Mouse (Mus musculus) limb, embryonic 10.5 days (tissue): ENCODE results near the gene Gpr55. TPM values are rescaled to one million over a fixed set of nuclear protein-coding genes. Genes with fewer than 3 reads are reported as not detected.
"Not testable (repeated sequence)": the region's sequence is repeated elsewhere in the genome, so short reads cannot be mapped to it uniquely, and the experiment has no call there.

Experiments used
- DNase-seq: peaks from one replicate; pipeline ENCODE4 v3.0.0-alpha.2; 2017; ENCODE audit warnings: low spot score
- H3K27ac ChIP-seq: fragments of 300-500 bp; sonication (generic); 2 replicates; pipeline ENCODE4 v1.5.1; 2016; ENCODE audit warnings: mild to moderate bottlenecking
- H3K27me3 ChIP-seq: fragments of 300-500 bp; sonication (generic); 2 replicates; pipeline ENCODE4 v1.6.1; 2016; ENCODE audit warnings: low read depth, mild to moderate bottlenecking; ENCODE audit not compliant: poor library complexity, severe bottlenecking
- H3K36me3 ChIP-seq: fragments of 300-500 bp; sonication (generic); 2 replicates; pipeline ENCODE4 v1.6.1; 2016; ENCODE audit warnings: mild to moderate bottlenecking, moderate library complexity
- H3K4me1 ChIP-seq: fragments of 300-500 bp; sonication (generic); 2 replicates; pipeline ENCODE4 v1.6.1; 2016
- H3K4me3 ChIP-seq: fragments of 300-500 bp; sonication (generic); 2 replicates; pipeline ENCODE4 v1.5.1; 2016; ENCODE audit warnings: mild to moderate bottlenecking, moderate library complexity
- H3K9me3 ChIP-seq: fragments of 300-500 bp; sonication (generic); replicated peaks from 2 replicates; pipeline ENCODE4 v1.6.1; 2016; ENCODE audit warnings: mild to moderate bottlenecking
- WGBS: fragments of 180-500 bp; shearing (Covaris S2); methylation state at CpG from one replicate; pipeline ENCODE4 v1.1.7; 2016; 5-methylcytosine and 5-hydroxymethylcytosine counted together
- polyA plus RNA-seq: library from polyadenylated mRNA; unstranded; fragments of >200 nt; fragmentation: Nextera tagmentation; extraction: Ambion mirVana; gene quantifications from 2 replicates; pipeline ENCODE4 v1.2.1, GENCODE M21; 2016

Gpr55 gene
- not detected in 2 replicates for polyA plus RNA-seq

DNA sequence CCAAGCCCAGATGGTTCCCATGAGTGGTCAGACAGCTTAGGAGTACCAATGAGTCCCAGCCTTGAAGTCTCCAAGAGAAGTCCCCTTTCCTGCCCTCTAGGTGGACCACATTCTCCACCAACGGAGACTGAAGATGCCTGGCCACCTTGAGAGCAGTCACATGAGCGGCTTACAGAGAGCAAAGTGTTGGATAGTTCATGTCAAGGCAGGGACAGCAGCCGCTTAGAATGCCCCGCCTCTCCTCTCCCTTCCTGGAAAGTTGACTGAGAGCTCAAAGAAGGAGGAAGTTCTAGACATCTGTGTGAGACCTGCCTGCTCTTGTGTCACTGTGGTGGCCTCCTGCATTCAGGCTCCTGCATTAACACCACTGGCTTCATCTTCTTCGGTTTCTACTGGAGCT lies at the start of gene Gpr55:
Gene Gpr55 (minus strand): TSS at position 135 of the 400 bp plus-strand sequence.
- Histone ChIP-seq H3K4me3 (no peak within 1 kb of the TSS), H3K9me3 (no peaks in the 10 kb centered on the region), H3K27me3 (no peaks in the 10 kb centered on the region), H3K27ac (no peak within 1 kb of the TSS), H3K36me3 (no peaks in the 10 kb centered on the region), H3K4me1 (no peaks in the 10 kb centered on the region)
- no peak for DNase-seq
- 73% methylated on average over 5 of the region's 5 CpGs for WGBS

DNA sequence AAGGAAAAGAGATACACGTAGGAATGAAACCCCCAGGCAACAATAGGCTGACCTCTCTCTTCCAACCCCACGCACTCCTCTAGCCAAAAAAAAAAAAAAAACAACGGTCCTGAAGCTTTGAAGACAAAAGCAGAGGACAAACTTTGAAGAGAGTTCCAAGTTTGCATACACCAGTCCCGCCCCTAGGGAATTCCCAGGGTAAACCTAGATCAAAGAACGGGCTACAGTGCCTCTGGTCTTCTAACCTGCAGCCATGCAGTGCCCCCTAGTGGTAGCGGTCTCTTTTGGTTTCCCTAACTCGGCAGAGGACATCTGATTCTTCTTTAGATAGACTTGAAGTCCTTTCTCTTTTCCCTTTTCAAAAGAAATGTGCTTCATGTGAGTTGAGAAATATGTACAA lies 47.0 kb upstream of the Gpr55 start:
- 5% methylated on average over 7 of the region's 7 CpGs for WGBS
- no peak overlapping the region for H3K4me3 ChIP-seq
- no peaks in the 10 kb centered on the region for H3K9me3 ChIP-seq
- DNase-seq = peak; percentile 91
- no peaks in the 10 kb centered on the region for H3K36me3 ChIP-seq
- H3K4me1 ChIP-seq = no peaks in the 10 kb centered on the region
- no peaks in the 10 kb centered on the region; the same call in 1 of the 2 replicates for H3K27me3 ChIP-seq
- no peak overlapping the region for H3K27ac ChIP-seq

DNA sequence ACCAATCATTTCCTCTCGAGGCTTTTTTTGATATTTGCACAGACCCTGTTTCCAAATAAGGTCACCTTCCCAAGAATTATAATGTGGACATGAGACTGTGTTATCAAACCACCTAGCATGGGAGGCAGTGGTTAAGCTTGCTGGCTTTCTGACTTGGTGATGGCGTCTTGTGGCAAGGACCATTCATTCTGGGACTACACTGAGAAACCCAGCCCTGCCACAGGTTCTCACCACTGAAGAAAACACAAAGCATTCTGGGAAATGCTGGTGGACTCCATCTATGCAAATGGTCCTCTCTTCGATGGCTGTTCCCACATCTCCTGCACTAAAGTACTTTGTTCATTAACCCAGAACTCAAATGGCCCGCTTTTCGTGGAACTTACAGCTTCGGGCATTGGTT lies 45.2 kb upstream of the Gpr55 start:
- DNase-seq = no peak
- H3K27me3 ChIP-seq = no peaks in the 10 kb centered on the region; the same call in 1 of the 2 replicates
- no peaks in the 10 kb centered on the region for H3K9me3 ChIP-seq
- H3K4me3 ChIP-seq = no peak overlapping the region
- no peak overlapping the region for H3K27ac ChIP-seq
- 90% methylated on average over 6 of the region's 6 CpGs for WGBS
- H3K36me3 ChIP-seq = no peaks in the 10 kb centered on the region
- no peaks in the 10 kb centered on the region for H3K4me1 ChIP-seq

DNA sequence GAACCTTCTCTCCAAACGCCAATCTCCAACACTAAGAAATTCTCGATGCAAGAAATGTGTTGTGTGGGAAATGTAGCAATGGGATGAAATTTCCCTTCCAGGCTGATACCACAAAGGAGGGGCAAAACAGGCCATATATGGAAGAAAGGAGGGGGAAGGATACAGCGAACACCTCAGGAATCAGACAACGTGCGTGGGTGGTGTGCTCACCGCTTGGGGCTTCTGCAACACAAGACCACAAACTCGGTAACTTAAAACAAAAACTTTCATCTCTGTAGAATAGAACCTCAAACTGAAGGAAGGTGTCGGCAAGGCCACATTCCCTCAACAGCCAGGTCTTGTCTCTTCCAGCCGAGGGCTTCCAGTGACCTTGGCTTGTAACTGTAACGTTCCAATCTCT lies 44.7 kb upstream of the Gpr55 start:
- no peak overlapping the region for H3K27ac ChIP-seq
- DNase-seq = no peak

DNA sequence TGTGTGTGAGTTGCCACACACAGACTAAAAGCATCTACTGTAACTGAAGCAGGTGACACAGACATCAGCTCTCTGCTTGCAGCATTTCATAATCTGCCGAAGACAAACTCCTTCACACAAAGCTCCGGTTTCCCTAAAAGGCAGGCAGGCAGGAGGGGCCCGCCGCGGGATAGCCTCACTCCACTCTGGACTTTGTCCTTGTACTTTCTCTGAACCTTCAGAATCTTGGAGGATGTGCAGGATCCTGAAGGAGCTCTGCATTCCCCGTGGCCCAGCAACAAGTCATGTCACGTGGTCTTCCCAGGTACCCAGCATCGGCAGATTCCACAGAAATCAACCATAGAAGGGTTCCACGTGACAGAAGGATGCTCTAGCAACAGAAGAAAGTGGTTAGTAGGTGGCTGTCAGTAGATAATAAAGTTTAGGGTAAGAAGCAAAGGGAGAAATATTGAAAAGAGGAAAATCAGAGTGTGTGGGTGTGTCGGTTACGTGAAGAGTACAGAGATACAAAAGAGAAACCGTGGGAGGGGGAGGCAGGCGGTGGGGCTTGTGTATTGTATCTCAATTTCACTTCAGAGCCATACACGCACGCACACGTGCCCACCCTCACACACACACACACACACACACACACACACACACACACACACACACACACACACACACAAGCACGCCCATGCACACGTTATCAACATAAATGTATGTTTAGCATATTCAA lies 39.2 kb upstream of the Gpr55 start:
- Histone ChIP-seq H3K4me3 (no peak overlapping the region), H3K27me3 (no peaks in the 10 kb centered on the region), H3K9me3 (no peaks in the 10 kb centered on the region), H3K4me1 (no peaks in the 10 kb centered on the region), H3K27ac (no peak overlapping the region), H3K36me3 (no peaks in the 10 kb centered on the region)
- DNase-seq = no peak
- WGBS = 89% methylated on average over 18 of the region's 18 CpGs

More for the DNA sequence above, 44.7 kb upstream of the Gpr55 start:
- no peaks in the 10 kb centered on the region for H3K9me3 ChIP-seq
- no peaks in the 10 kb centered on the region for H3K4me1 ChIP-seq
- H3K27me3 ChIP-seq = no peaks in the 10 kb centered on the region; the same call in 1 of the 2 replicates
- no peak overlapping the region for H3K4me3 ChIP-seq
- H3K36me3 ChIP-seq = no peaks in the 10 kb centered on the region
- WGBS = 92% methylated on average over 10 of the region's 10 CpGs

DNA sequence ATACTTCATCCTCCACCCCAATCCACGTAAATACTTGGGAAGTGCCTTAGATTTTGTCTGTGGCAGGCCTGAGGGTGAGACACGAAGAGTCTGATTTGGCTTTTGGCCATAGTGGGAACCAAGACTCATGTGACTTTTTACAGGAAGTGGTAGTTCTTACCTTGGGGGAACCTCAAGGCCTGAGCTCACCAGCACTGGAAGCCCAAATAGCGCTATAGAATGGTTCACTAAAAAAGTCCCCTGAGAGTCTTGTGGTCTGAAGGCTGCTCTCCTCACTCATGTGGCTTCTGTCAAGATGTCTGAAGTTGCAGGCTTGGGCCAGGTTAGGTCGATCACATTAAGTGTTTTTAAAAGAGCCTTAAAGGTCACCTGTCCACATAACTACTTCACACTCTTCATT lies 37.2 kb upstream of the Gpr55 start:
- Histone ChIP-seq H3K36me3 (no peaks in the 10 kb centered on the region), H3K27ac (no peak overlapping the region), H3K27me3 (no peaks in the 10 kb centered on the region), H3K9me3 (no peaks in the 10 kb centered on the region), H3K4me1 (no peaks in the 10 kb centered on the region), H3K4me3 (no peak overlapping the region)
- WGBS = 91% methylated on average over 4 of the region's 4 CpGs
- DNase-seq = no peak

- Histone ChIP-seq H3K9me3 (no peaks in the 10 kb centered on the region), H3K4me1 (no peaks in the 10 kb centered on the region), H3K27me3 (no peaks in the 10 kb centered on the region), H3K4me3 (no peak overlapping the region), H3K27ac (no peak overlapping the region), H3K36me3 (no peaks in the 10 kb centered on the region)
- no peak for DNase-seq
- WGBS = 96% methylated on average over 1 of the region's 1 CpGs
Observed at GRCm38 (mm10) chr1:85997221-85997620, 36.4 kb upstream of the Gpr55 start.

- Histone ChIP-seq H3K4me3 (no peak overlapping the region), H3K9me3 (no peaks in the 10 kb centered on the region), H3K36me3 (no peaks in the 10 kb centered on the region), H3K4me1 (no peaks in the 10 kb centered on the region), H3K27me3 (no peaks in the 10 kb centered on the region), H3K27ac (no peak overlapping the region)
- DNase-seq = no peak
- 70% methylated on average over 4 of the region's 4 CpGs for WGBS
Observed at GRCm38 (mm10) chr1:85993541-85993940, 32.7 kb upstream of the Gpr55 start.

DNA sequence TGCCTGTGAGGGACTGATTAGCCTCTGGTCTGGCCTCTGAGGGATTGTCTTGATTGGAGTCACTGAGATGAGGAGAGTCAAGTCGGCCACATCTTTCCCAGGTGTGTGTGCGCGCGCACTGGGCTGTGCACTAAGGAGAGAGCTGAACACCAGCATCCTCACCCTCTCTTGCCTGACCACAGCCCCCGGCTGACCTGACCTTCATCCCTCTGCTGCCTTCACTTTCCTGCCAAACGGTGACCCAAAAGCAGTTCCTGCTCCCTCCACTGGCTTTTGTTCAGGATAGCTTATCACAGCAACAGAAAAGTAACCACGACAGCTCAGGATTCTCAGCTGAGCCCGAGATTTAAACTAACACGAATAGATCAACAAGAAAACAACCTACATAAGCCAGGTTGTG lies 31.4 kb upstream of the Gpr55 start:
- Histone ChIP-seq H3K27me3 (no peaks in the 10 kb centered on the region), H3K9me3 (no peaks in the 10 kb centered on the region), H3K27ac (no peak overlapping the region), H3K4me1 (no peaks in the 10 kb centered on the region), H3K36me3 (no peaks in the 10 kb centered on the region), H3K4me3 (no peak overlapping the region)
- WGBS = 88% methylated on average over 9 of the region's 9 CpGs
- DNase-seq = no peak

GRCm38 (mm10) chr1:85988882-85989281 lies 28.1 kb upstream of the Gpr55 start:
- not testable (repeated sequence) for H3K27ac ChIP-seq, H3K4me3 ChIP-seq, H3K36me3 ChIP-seq, H3K4me1 ChIP-seq, DNase-seq, H3K27me3 ChIP-seq, H3K9me3 ChIP-seq
- WGBS = 94% methylated on average over 4 of the region's 4 CpGs

GRCm38 (mm10) chr1:85988351-85988750 lies 27.5 kb upstream of the Gpr55 start:
- H3K4me3 ChIP-seq = no peak overlapping the region
- H3K4me1 ChIP-seq = no peaks in the 10 kb centered on the region
- 82% methylated on average over 4 of the region's 4 CpGs for WGBS
- no peak for DNase-seq
- no peaks in the 10 kb centered on the region for H3K36me3 ChIP-seq
- no peaks in the 10 kb centered on the region for H3K9me3 ChIP-seq
- H3K27ac ChIP-seq = no peak overlapping the region
- no peaks in the 10 kb centered on the region for H3K27me3 ChIP-seq

- no peaks in the 10 kb centered on the region for H3K27me3 ChIP-seq
- no peaks in the 10 kb centered on the region for H3K9me3 ChIP-seq
- no peaks in the 10 kb centered on the region for H3K4me1 ChIP-seq
- no peak overlapping the region for H3K27ac ChIP-seq
- no peak for DNase-seq
- WGBS = 87% methylated on average over 3 of the region's 3 CpGs
- H3K36me3 ChIP-seq = no peaks in the 10 kb centered on the region
- H3K4me3 ChIP-seq = no peak overlapping the region
Observed at GRCm38 (mm10) chr1:85985784-85986183, 25.0 kb upstream of the Gpr55 start.

DNA sequence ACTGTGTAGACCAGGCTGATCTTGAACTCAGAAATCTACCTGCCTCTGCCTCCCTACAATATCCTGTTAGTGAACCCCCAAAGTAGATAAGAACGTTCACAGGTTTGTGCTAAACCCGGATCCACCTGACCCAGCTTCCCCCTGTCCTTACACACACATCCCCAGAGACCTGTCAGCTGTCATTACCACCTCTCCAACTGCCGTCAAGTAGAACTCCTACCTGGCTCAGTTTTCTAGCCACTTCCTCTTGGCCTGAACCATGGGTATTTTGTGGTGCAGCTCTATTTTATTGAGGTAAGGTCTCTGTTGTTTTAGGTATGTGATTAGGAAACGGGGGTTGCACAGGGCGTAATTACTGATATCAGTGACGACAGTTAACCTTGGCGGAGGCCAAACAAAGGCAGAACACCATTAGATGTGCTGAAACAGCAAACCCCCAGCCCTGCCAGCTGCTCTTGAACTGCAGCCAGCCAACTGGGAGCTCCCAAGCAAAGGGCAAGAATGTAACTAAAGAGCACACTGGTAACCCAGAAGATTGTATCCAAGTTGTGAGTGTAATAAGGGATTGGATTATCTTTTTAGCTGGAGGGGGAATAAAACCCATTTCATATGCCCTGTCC lies 21.0 kb upstream of the Gpr55 start:
- Histone ChIP-seq H3K4me3 (no peak overlapping the region), H3K27me3 (no peaks in the 10 kb centered on the region), H3K4me1 (no peaks in the 10 kb centered on the region), H3K36me3 (no peaks in the 10 kb centered on the region), H3K9me3 (no peaks in the 10 kb centered on the region), H3K27ac (no peak overlapping the region)
- 73% methylated on average over 7 of the region's 7 CpGs for WGBS
- no peak for DNase-seq
